In the genomic region with DNA sequence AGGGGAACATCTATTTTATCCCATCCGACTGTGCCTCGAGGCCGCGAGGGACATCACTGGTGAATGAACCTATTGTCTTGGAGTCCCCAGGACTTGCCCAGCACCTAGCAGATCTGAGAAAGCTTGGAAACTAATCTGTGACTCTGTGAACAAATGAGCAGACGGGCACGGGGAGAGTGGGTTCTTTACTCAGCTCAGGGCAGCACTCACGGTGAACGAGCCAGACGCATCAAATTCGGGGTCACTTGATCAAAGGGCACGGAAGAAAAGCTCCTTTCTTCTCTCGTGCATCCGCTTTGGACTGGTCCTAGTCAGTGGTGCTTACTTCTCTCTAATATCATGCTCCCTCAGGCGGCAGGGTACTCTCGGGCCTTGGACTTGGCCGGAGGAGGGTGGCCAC, we compare ENCODE assay signal across 22 mouse cellular contexts.
A peak's percentile ranks its signal among the peaks of the same experiment; 100 is the strongest.
DNase-seq lines count a peak whose midpoint lies in the region; ATAC-seq lines count a peak whose summit lies in the region.
"Had no signal": no experiment of that assay in that cellular context is flagged by ENCODE, and none has a peak within 500 bp of the region (broad histone marks: within the 10 kb centered on the region; RNA-seq: fewer than 3 reads in every experiment).

No protein-coding gene starts in this region.

- ATAC-seq in forebrain, embryonic 13.5 days = no peak
- peak; percentile 46; the same call in 1 of the 2 replicates for ATAC-seq in kidney, embryonic 14.5 days (ENCODE audit: low FRiP score, low TSS enrichment)
- ATAC-seq in megakaryocyte progenitor cell, adult 5-6 weeks (replicated peaks; ENCODE audit: poor library complexity) = no peak
- ATAC-seq: intestine, embryonic 15.5 days; midbrain, embryonic 16.5 days had no signal

- H3K27me3 ChIP-seq in forebrain, embryonic 10.5 days (ENCODE audit: poor library complexity, severe bottlenecking) = no peaks in the 10 kb centered on the region
- no peaks in the 10 kb centered on the region for H3K27me3 ChIP-seq in forebrain, embryonic 13.5 days
- no peaks in the 10 kb centered on the region for H3K27me3 ChIP-seq in kidney, embryonic 14.5 days (ENCODE audit: control insufficient read depth, insufficient read depth, low read length)
- H3K27me3 ChIP-seq in embryonic facial prominence, embryonic 10.5 days (replicated peaks; ENCODE audit: low read depth, poor library complexity, severe bottlenecking) = peaks cover 15% of the 10 kb centered on the region
- H3K27me3 ChIP-seq: intestine, embryonic 15.5 days; liver, embryonic 13.5 days; megakaryocyte, embryonic 14.5 days had no signal

- H3K27ac ChIP-seq in forebrain, embryonic 10.5 days = 0 out of 2 replicates have a peak overlapping the region, but pooled peaks have one; percentile 26
- H3K27ac ChIP-seq in forebrain, embryonic 13.5 days = no peak overlapping the region
- H3K27ac ChIP-seq in kidney, embryonic 14.5 days (ENCODE audit: low read depth, low read length) = no peak overlapping the region
- peak overlapping the region; percentile 5; the same call in 1 of the 2 replicates for H3K27ac ChIP-seq in embryonic facial prominence, embryonic 10.5 days (replicated peaks)
- H3K27ac ChIP-seq: gastrocnemius, adult 2 months; intestine, embryonic 15.5 days; liver, embryonic 13.5 days had no signal

- no peak overlapping the region for H3K4me3 ChIP-seq in forebrain, embryonic 10.5 days
- no peak overlapping the region for H3K4me3 ChIP-seq in forebrain, embryonic 13.5 days
- no peak overlapping the region for H3K4me3 ChIP-seq in kidney, embryonic 14.5 days (ENCODE audit: low read length)
- H3K4me3 ChIP-seq in embryonic facial prominence, embryonic 10.5 days = no peak overlapping the region
- H3K4me3 ChIP-seq: gastrocnemius, adult 2 months; intestine, embryonic 15.5 days; liver, embryonic 13.5 days; megakaryocyte, embryonic 14.5 days had no signal

- H3K4me2 ChIP-seq in forebrain, embryonic 13.5 days = no peak overlapping the region
- no peak overlapping the region for H3K4me2 ChIP-seq in kidney, embryonic 14.5 days (replicated peaks; ENCODE audit: low read depth, low read length)
- H3K4me2 ChIP-seq: intestine, embryonic 15.5 days; liver, embryonic 13.5 days; lung, embryonic 14.5 days had no signal

- H3K9ac ChIP-seq in forebrain, embryonic 13.5 days = no peak overlapping the region
- H3K9ac ChIP-seq in kidney, embryonic 14.5 days (ENCODE audit: low read depth, low read length) = no peak overlapping the region
- H3K9ac ChIP-seq: intestine, embryonic 15.5 days; liver, embryonic 13.5 days; lung, embryonic 14.5 days had no signal

- H3K9me3 ChIP-seq in forebrain, embryonic 10.5 days = no peaks in the 10 kb centered on the region
- no peaks in the 10 kb centered on the region for H3K9me3 ChIP-seq in forebrain, embryonic 13.5 days (replicated peaks)
- no peaks in the 10 kb centered on the region; the same call in 1 of the 2 replicates for H3K9me3 ChIP-seq in kidney, embryonic 14.5 days (ENCODE audit: control insufficient read depth, low read length)
- no peaks in the 10 kb centered on the region; the same call in 1 of the 2 replicates for H3K9me3 ChIP-seq in embryonic facial prominence, embryonic 10.5 days
- H3K9me3 ChIP-seq: intestine, embryonic 15.5 days; liver, embryonic 13.5 days had no signal

- peaks cover 12% of the 10 kb centered on the region for H3K4me1 ChIP-seq in forebrain, embryonic 10.5 days
- 0 out of 2 replicates have a peak, but pooled peaks cover 14% of the 10 kb centered on the region for H3K4me1 ChIP-seq in forebrain, embryonic 13.5 days
- H3K4me1 ChIP-seq in kidney, embryonic 14.5 days (ENCODE audit: control insufficient read depth, insufficient read depth, low read length) = no peaks in the 10 kb centered on the region
- peaks cover 23% of the 10 kb centered on the region for H3K4me1 ChIP-seq in embryonic facial prominence, embryonic 10.5 days

- H3K36me3 ChIP-seq in forebrain, embryonic 10.5 days (replicated peaks) = no peaks in the 10 kb centered on the region
- no peaks in the 10 kb centered on the region for H3K36me3 ChIP-seq in forebrain, embryonic 13.5 days (ENCODE audit: poor library complexity, severe bottlenecking)
- no peaks in the 10 kb centered on the region for H3K36me3 ChIP-seq in kidney, embryonic 14.5 days (ENCODE audit: control insufficient read depth, insufficient read depth, low read length)
- H3K36me3 ChIP-seq in embryonic facial prominence, embryonic 10.5 days (replicated peaks) = no peaks in the 10 kb centered on the region
- H3K36me3 ChIP-seq: intestine, embryonic 15.5 days; liver, embryonic 13.5 days had no signal

- 53% methylated on average over 16 of the region's 16 CpGs for WGBS in forebrain, embryonic 10.5 days
- 43% methylated on average over 16 of the region's 16 CpGs for WGBS in forebrain, embryonic 13.5 days
- WGBS in kidney, embryonic 14.5 days = 63% methylated on average over 16 of the region's 16 CpGs
- 39% methylated on average over 16 of the region's 16 CpGs for WGBS in embryonic facial prominence, embryonic 10.5 days

- no peak for DNase-seq in forebrain, embryonic 10.5 days (ENCODE audit: extremely low spot score, low spot score)
- DNase-seq in kidney, postnatal 14 days = no peak
- DNase-seq in embryonic facial prominence, embryonic 10.5 days (ENCODE audit: low spot score) = peak; percentile 27
- peak; percentile 37 for DNase-seq in retina, embryonic 14.5 days (ENCODE audit: low spot score)
- no peak for DNase-seq in urinary bladder, postnatal 10 days (ENCODE audit: low spot score)
- DNase-seq: cerebellum, adult 11 months; cerebellum, adult 9-11 months; gastrocnemius, adult 2 months; kidney, adult 8-10 months; kidney, postnatal 36 days; liver, embryonic 13.5 days; lung, embryonic 14.5 days; right cerebral cortex, postnatal 25 days; spleen, adult 18-20 months; thymus, adult 18-20 months; thymus, postnatal 36 days had no signal

Comparison
In these comparisons a context has a peak if more than half of its experiments do, and no peak if none do; other contexts are left out.
1. H3K27ac ChIP-seq: peak in forebrain, embryonic 10.5 days (single experiment) and embryonic facial prominence, embryonic 10.5 days (single experiment); none in forebrain, embryonic 13.5 days (single experiment) and kidney, embryonic 14.5 days (single experiment).
2. DNase-seq: peak in embryonic facial prominence, embryonic 10.5 days (single experiment) and retina, embryonic 14.5 days (single experiment); none in forebrain, embryonic 10.5 days (single experiment), kidney, postnatal 14 days (single experiment) and urinary bladder, postnatal 10 days (single experiment).